Mouse (Mus musculus): ENCODE measurements around the gene Cygb.

DNA sequence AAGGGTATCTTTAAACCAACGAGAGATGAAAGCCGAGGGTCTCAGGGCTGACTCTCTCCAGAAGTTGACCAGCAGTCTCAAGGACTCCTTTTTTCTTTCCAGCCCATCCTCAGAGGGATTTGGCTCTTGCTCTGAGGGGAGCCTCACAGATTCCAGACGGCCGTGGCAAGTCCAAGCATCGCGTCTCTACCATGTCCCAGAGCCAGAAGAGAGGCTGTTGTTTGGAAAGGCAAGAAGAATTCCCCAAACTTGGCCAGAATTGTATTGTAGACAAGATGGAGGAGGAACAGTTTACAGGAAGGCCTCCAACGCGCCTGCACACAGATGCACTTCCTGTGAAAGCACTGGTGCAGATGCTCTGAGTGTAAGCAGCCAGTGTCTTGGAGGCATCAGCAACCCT, 13.8 kb upstream of the Cygb start:
- TF ChIP-seq CTCF (IDR thresholded peaks at IDR 0.05; ENCODE audit: low read depth) (no peak), EP300 (IDR thresholded peaks at IDR 0.05; ENCODE audit: low read depth) (no peak)

Data from liver, embryonic 14.5 days (tissue).